Comparison of ENCODE assay signal across 8 mouse cellular contexts in the genomic region with DNA sequence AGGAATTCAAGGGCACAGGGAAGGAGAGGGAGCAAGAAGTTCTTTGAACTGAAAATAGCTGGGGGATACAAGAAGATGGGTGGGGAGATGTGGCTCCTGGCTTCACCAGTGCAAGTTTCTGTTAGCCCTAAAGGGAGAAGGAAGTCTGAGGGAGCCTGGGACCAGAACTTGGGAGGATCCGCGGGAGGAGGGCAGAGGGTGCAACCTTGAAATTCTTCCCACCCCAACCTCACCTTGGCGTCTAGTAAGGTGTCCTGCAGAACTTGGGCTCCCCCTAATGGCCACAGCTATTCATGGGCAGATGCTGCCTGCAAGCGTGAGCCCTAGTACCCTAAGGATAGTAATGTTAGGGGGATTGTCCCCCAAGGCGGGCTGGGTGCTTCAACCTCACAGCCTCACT. TPM values are rescaled to one million over a fixed set of nuclear protein-coding genes. Genes with fewer than 3 reads are reported as not detected.
A peak's percentile ranks its signal among the peaks of the same experiment; 100 is the strongest.
DNase-seq lines count a peak whose midpoint lies in the region; ATAC-seq lines count a peak whose summit lies in the region.

No protein-coding gene starts in this region.

- no peak overlapping the region for H3K4me3 ChIP-seq in hindbrain, embryonic 13.5 days
- H3K4me3 ChIP-seq in megakaryocyte, embryonic 14.5 days (replicated peaks): peak overlapping the region; percentile 78

- no peaks in the 10 kb centered on the region for H3K9me3 ChIP-seq in hindbrain, embryonic 13.5 days
- no peaks in the 10 kb centered on the region for H3K9me3 ChIP-seq in megakaryocyte, embryonic 14.5 days

- H3K4me2 ChIP-seq in hindbrain, embryonic 13.5 days: 0 out of 2 replicates have a peak overlapping the region, but pooled peaks have one; percentile 92

- peaks cover 38% of the 10 kb centered on the region for H3K4me1 ChIP-seq in hindbrain, embryonic 13.5 days (replicated peaks)
- H3K4me1 ChIP-seq in megakaryocyte, embryonic 14.5 days: peaks cover 48% of the 10 kb centered on the region

- H3K27me3 ChIP-seq in hindbrain, embryonic 13.5 days: peaks cover 12% of the 10 kb centered on the region; the same call in 1 of the 2 replicates
- peaks cover 47% of the 10 kb centered on the region for H3K27me3 ChIP-seq in megakaryocyte, embryonic 14.5 days (replicated peaks)

- no peaks in the 10 kb centered on the region for H3K36me3 ChIP-seq in hindbrain, embryonic 13.5 days
- H3K36me3 ChIP-seq in megakaryocyte, embryonic 14.5 days (replicated peaks; ENCODE audit: low read length): peaks cover 27% of the 10 kb centered on the region

- H3K27ac ChIP-seq in hindbrain, embryonic 13.5 days: peak overlapping the region; percentile 99

- no peak for ATAC-seq in hindbrain, embryonic 13.5 days (ENCODE audit: low FRiP score)

- H3K9ac ChIP-seq in hindbrain, embryonic 13.5 days: 0 out of 2 replicates have a peak overlapping the region, but pooled peaks have one; percentile 2

- 3% methylated on average over 5 of the region's 5 CpGs for WGBS in hindbrain, embryonic 13.5 days

- DNase-seq in T-cell, adult 2 months (ENCODE audit: low spot score): peak; percentile 86
- DNase-seq in cerebellum, postnatal 10 days: peak; percentile 93 to 95
- DNase-seq in frontal cortex, postnatal 25 days (ENCODE audit: low spot score in 2 of 2): peak; percentile 71 to 81
- DNase-seq in left cerebral cortex, adult 18-20 months (ENCODE audit: low spot score in 2 of 2): peak; percentile 81 to 85
- DNase-seq in right cerebral cortex, postnatal 25 days: peak; percentile 72
- peak; percentile 77 for DNase-seq in yolk sac, embryonic 10.5 days (ENCODE audit: low spot score)

RNA-seq across cellular contexts. Expression of gene Atn1, which starts 2.9 kb away (rescaled TPM):
- 21.6 and 22.7 TPM in 2 replicates for polyA plus RNA-seq in hindbrain, embryonic 13.5 days (2015; fragmentation: Nextera tagmentation; extraction: Ambion mirVana)
- total RNA-seq in left cerebral cortex, adult 18-20 months (2021): 100 to 1,000 TPM; 158 to 181 TPM
- 38.5 and 97.6 TPM in 2 replicates for polyA plus RNA-seq in megakaryocyte, embryonic 14.5 days (2012; ENCODE audit: insufficient read depth, low replicate concordance)

RNA-seq across cellular contexts. Expression of gene Gm45234, which starts 3.4 kb away (rescaled TPM):
- polyA plus RNA-seq in hindbrain, embryonic 13.5 days (2015; fragmentation: Nextera tagmentation; extraction: Ambion mirVana): not detected in 2 replicates
- 1 to 10 TPM in 1 of 2 experiments, not detected in 1; 1.4 TPM for total RNA-seq in left cerebral cortex, adult 18-20 months (2021)
- polyA plus RNA-seq in megakaryocyte, embryonic 14.5 days (2012; ENCODE audit: insufficient read depth, low replicate concordance): 43.0 TPM in 1 of 2 replicates, not detected in the other

RNA-seq across cellular contexts. Expression of gene Eno2, which starts 10.2 kb away (rescaled TPM):
- polyA plus RNA-seq in hindbrain, embryonic 13.5 days (2015; fragmentation: Nextera tagmentation; extraction: Ambion mirVana): 53.2 and 58.7 TPM in 2 replicates
- total RNA-seq in left cerebral cortex, adult 18-20 months (2021): 1,000 to 10,000 TPM; 1,066 to 1,067 TPM
- 5.8 and 6.2 TPM in 2 replicates for polyA plus RNA-seq in megakaryocyte, embryonic 14.5 days (2012; ENCODE audit: insufficient read depth, low replicate concordance)

RNA-seq across cellular contexts. Expression of gene Grcc10, which starts 18.1 kb away (rescaled TPM):
- polyA plus RNA-seq in hindbrain, embryonic 13.5 days (2015; fragmentation: Nextera tagmentation; extraction: Ambion mirVana): 670 and 677 TPM in 2 replicates
- 100 to 1,000 TPM; 321 to 335 TPM for total RNA-seq in left cerebral cortex, adult 18-20 months (2021)
- polyA plus RNA-seq in megakaryocyte, embryonic 14.5 days (2012; ENCODE audit: insufficient read depth, low replicate concordance): 11.7 and 65.2 TPM in 2 replicates

RNA-seq across cellular contexts. Expression of gene Lrrc23, which starts 20.3 kb away (rescaled TPM):
- 4.0 and 6.3 TPM in 2 replicates for polyA plus RNA-seq in hindbrain, embryonic 13.5 days (2015; fragmentation: Nextera tagmentation; extraction: Ambion mirVana)
- 1 to 10 TPM; 1.0 to 1.1 TPM for total RNA-seq in left cerebral cortex, adult 18-20 months (2021)
- not detected in 2 replicates for polyA plus RNA-seq in megakaryocyte, embryonic 14.5 days (2012; ENCODE audit: insufficient read depth, low replicate concordance)
